Mouse (Mus musculus): ENCODE measurements around the gene Cdk19. TPM values are rescaled to one million over a fixed set of nuclear protein-coding genes. Genes with fewer than 3 reads are reported as not detected.

Cdk19 gene
- polyA plus RNA-seq (2012) = 5.2 and 6.5 TPM in 2 replicates

- no peak for TF ChIP-seq GATA1 (IDR thresholded peaks at IDR 0.05; ENCODE audit: low read length)
These were observed at the start of gene Cdk19 for GRCm38 (mm10) chr10:40339351-40339964. Cdk19 (plus strand) TSS chr10:40339564.

- no peak for TF ChIP-seq GATA1 (IDR thresholded peaks at IDR 0.05; ENCODE audit: low read length)
These were observed 46.7 kb upstream of the Cdk19 start for GRCm38 (mm10) chr10:40292640-40293039.

- TF ChIP-seq GATA1 (IDR thresholded peaks at IDR 0.05; ENCODE audit: low read length) = no peak
These were observed 38.7 kb upstream of the Cdk19 start for GRCm38 (mm10) chr10:40300648-40301171.

DNA sequence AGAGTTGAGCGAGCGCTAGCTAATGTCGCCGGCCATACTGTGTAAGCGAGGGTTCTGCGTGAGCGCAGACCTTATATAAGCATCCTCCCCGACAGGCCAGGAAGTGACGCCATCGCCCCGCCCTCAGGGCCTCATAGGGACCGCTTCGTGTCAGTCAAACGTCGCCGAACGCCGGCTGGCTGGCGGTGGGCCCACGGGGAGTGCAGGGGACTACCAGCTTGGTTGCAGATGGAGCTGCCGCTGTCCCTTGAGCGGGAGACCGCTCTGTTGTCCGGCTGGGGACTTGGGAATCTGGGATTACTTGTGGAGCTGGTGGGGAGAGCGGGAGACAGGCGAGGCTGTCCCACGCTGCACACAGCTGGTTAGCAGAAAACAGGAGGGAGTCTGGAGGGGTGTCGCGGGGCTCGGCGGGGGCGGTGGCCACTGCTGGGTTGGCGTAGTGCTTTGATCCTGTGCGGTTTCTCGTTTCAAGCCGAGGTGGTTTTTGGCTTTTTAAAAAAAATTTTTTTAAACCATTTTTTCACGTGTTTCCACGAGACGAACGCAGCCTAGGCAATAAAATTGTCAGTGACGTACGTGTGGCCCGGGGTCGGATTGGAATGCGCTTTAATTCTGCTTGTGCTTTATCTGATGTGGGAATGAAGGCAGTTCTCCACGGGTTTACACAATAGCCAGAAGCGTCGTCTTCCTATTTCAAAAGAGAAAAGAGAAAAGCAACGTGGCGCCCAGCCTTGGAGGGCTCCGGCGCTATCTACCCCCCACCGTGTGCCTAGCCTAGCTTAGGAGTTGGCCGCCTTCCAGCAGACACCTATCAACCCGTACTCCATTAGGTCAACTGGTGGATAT, 37.0 kb upstream of the Cdk19 start, which contains the start of gene Amd1:
Gene Amd1, minus strand, starts transcription at position 47 of the 846 bp plus-strand sequence.
- no peak for TF ChIP-seq GATA1 (IDR thresholded peaks at IDR 0.05; ENCODE audit: low read length)

GRCm38 (mm10) chr10:40305989-40306388, 33.4 kb upstream of the Cdk19 start:
- no peak for TF ChIP-seq GATA1 (IDR thresholded peaks at IDR 0.05; ENCODE audit: low read length)

DNA sequence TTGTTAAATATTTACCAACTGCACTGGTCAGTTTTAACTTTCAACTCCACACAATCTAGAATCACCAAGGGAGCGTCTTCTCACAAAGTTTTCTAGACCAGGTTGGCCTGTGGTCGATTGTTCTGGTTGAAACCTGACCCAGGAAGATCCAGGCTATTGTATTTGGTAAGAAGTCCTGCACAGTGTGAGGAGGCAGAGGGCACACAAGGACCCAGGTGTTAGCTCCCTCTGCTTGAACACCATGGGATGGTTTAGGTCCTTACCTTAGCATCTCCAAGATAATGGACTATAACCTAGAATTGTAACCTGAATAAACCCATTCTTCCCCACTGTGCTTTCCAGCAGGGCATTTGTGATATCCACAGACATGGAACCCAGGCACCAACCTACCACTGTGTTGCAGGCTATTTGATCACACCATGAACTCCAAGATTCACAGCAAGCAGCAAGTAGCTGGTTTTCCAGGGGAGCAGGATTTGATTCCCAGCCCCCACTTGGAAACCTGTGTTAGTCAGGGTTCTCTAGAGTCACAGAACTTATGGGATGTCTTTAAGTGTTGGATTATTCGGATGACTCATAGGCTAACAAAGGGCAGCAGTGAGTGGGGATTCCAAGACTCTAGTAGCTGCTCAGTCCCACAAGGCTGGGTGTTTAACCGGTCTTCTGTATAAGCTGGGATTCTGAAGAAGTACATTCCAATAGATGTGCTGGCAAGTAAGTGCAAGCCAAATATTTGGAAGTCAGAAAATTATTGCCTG, 31.4 kb upstream of the Cdk19 start:
- no peak for TF ChIP-seq GATA1 (IDR thresholded peaks at IDR 0.05; ENCODE audit: low read length)

DNA sequence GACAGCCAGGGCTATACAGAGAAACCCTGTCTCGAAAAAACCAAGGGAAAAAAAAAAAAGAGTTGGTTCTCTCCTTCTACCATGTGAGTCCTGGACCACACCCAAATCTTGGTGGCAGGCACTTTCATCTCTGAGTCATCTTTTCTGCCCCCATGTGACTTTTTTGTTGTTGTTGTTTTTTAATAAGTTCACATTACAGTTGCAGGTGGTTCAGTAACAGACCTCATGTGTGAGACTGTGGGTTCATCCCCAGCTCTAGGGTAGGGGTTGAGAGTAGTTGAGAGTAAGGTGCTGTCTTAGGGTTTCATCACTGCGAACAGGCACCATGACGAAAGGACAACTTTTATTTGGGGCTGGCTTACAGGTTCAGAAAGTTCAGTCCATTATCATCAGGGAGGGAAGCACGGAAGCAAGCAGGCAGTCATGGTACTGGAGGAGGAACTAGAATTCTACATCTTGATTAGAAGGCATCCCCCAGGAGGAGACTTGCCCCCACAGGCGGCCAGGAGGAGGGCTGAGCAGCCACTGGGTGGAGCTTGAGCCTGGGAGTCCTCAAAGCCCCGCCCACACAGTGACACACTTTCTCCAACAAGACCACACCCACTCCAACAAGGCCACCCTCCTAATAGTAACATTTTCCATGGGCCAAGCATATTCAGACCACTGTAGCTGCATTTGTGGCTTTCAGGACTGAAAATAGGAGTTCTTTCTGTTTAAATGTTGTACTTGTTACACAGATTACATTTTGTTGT, 29.3 kb upstream of the Cdk19 start:
- no peak for TF ChIP-seq GATA1 (IDR thresholded peaks at IDR 0.05; ENCODE audit: low read length)

DNA sequence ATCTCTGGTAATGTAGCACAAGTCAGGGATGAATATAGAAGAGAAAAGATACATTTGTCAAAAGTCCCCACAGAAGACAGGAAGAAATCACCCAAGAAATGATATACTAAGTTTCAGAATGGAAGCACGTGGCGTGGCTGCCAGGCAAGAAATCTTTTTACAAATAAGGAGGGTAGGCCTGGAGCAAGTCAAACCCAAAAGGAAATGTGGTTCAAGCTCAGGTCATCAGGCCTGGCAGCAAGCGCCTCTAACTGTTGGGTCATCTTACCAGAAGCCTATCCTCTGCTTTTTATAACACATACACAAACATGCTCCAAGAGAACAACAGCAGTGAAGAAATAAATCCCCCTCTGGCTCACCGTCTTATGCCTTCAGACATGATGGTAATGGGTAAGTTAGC, 26.6 kb upstream of the Cdk19 start:
- TF ChIP-seq GATA1 (IDR thresholded peaks at IDR 0.05; ENCODE audit: low read length) = no peak

- no peak for TF ChIP-seq GATA1 (IDR thresholded peaks at IDR 0.05; ENCODE audit: low read length)
These were observed 22.4 kb upstream of the Cdk19 start for GRCm38 (mm10) chr10:40316841-40317585.

GRCm38 (mm10) chr10:40320306-40320705, 19.1 kb upstream of the Cdk19 start:
- no peak for TF ChIP-seq GATA1 (IDR thresholded peaks at IDR 0.05; ENCODE audit: low read length)

GRCm38 (mm10) chr10:40328004-40328551, 11.3 kb upstream of the Cdk19 start:
- peak; percentile 51 for TF ChIP-seq GATA1 (IDR thresholded peaks at IDR 0.05; ENCODE audit: low read length)

DNA sequence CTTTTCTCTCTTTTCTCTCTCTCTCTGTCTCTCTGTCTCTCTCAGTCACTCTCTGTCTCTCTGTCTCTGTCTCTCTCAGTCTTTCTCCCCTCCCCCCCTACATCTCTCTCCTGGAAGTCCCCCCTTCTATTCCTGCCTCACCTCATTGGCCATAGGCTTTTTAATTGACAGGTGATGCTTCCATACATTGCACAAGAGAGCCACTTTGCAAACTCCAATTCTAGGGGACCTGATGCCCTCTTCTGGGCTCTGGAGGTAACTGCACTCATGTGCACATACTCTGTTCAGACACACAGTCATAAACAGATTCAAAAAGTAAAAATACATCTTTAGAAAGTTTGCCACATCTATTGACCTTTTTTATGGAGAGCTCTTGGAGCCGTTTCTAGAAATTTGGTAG, 9.1 kb upstream of the Cdk19 start:
- TF ChIP-seq GATA1 (IDR thresholded peaks at IDR 0.05; ENCODE audit: low read length) = no peak

- no peak for TF ChIP-seq GATA1 (IDR thresholded peaks at IDR 0.05; ENCODE audit: low read length)
These were observed 6.5 kb upstream of the Cdk19 start for GRCm38 (mm10) chr10:40332864-40333263.

- no peak for TF ChIP-seq GATA1 (IDR thresholded peaks at IDR 0.05; ENCODE audit: low read length)
These were observed 2.7 kb downstream of the Cdk19 start for GRCm38 (mm10) chr10:40342036-40342435.

Measured in G1E-ER4 (cell line).